8 mouse cellular contexts compared by ENCODE assay signal in genomic region chr4:21368234-21369021, GRCm38 (mm10).
DNase-seq lines count a peak whose midpoint lies in the region; ATAC-seq and TF ChIP-seq lines count a peak whose summit lies in the region.
"Had no signal": no experiment of that assay in that cellular context is flagged by ENCODE, and none has a peak within 500 bp of the region (broad histone marks: within the 10 kb centered on the region; RNA-seq: fewer than 3 reads in every experiment).

No protein-coding gene starts in this region.

- DNase-seq in liver, postnatal 0 days: no peak
- DNase-seq in liver (no peak), NIH3T3 (ENCODE audit: low read depth) (peak; percentile 24)
- peak; percentile 69 for DNase-seq in embryo, embryonic 10 days (ENCODE audit: low spot score)
- DNase-seq in induced T-regulatory cell, adult 2 months (ENCODE audit: low read depth): peak; percentile 36
- no peak for DNase-seq in testis, postnatal 10 days (ENCODE audit: low spot score)

- H3K9ac ChIP-seq in liver, postnatal 0 days (replicated peaks): no peak overlapping the region
- H3K9ac ChIP-seq in neural tube, embryonic 12.5 days: no peak overlapping the region

- no peak for TF ChIP-seq EP300 in liver, postnatal 0 days (IDR thresholded peaks at IDR 0.05; ENCODE audit: low read depth)

- ATAC-seq in liver, postnatal 0 days: no peak
- peak; percentile 77 for ATAC-seq in neural tube, embryonic 12.5 days (ENCODE audit: low FRiP score, low read depth)

- H3K9me3 ChIP-seq in liver, postnatal 0 days (ENCODE audit: low read length): no peaks in the 10 kb centered on the region
- H3K9me3 ChIP-seq in neural tube, embryonic 12.5 days: no peaks in the 10 kb centered on the region
- H3K9me3 ChIP-seq: megakaryocyte, embryonic 14.5 days had no signal

- H3K27ac ChIP-seq in liver, postnatal 0 days (ENCODE audit: low read depth): no peak overlapping the region
- H3K27ac ChIP-seq in neural tube, embryonic 12.5 days: no peak overlapping the region

- peak; percentile 85 for TF ChIP-seq CTCF in liver, postnatal 0 days (IDR thresholded peaks at IDR 0.05; ENCODE audit: low read depth)

- 59% methylated on average over 11 of the region's 11 CpGs for WGBS in liver, postnatal 0 days (ENCODE audit: insufficient replicate concordance)
- WGBS in neural tube, embryonic 12.5 days: 70% methylated on average over 11 of the region's 11 CpGs

- H3K36me3 ChIP-seq in liver, postnatal 0 days (replicated peaks; ENCODE audit: insufficient read depth, low read length): no peaks in the 10 kb centered on the region
- H3K36me3 ChIP-seq in neural tube, embryonic 12.5 days: no peaks in the 10 kb centered on the region

- H3K4me2 ChIP-seq in liver, postnatal 0 days (ENCODE audit: low read depth, low read length): no peak overlapping the region
- H3K4me2 ChIP-seq in neural tube, embryonic 12.5 days (replicated peaks): no peak overlapping the region

- no peak overlapping the region for H3K4me3 ChIP-seq in liver, postnatal 0 days (ENCODE audit: low read depth, low read length)
- no peak overlapping the region for H3K4me3 ChIP-seq in neural tube, embryonic 12.5 days
- H3K4me3 ChIP-seq: megakaryocyte, embryonic 14.5 days had no signal

- H3K27me3 ChIP-seq in liver, postnatal 0 days (ENCODE audit: insufficient read depth, low read length): no peaks in the 10 kb centered on the region
- no peaks in the 10 kb centered on the region for H3K27me3 ChIP-seq in neural tube, embryonic 12.5 days (replicated peaks)
- H3K27me3 ChIP-seq: megakaryocyte, embryonic 14.5 days had no signal

- no peaks in the 10 kb centered on the region for H3K4me1 ChIP-seq in liver, postnatal 0 days (ENCODE audit: insufficient read depth)
- H3K4me1 ChIP-seq in neural tube, embryonic 12.5 days: no peaks in the 10 kb centered on the region
- H3K4me1 ChIP-seq: megakaryocyte, embryonic 14.5 days had no signal

Comparison
In these comparisons a context has a peak if more than half of its experiments do, and no peak if none do; other contexts are left out.
1. DNase-seq: peak in NIH3T3 (single experiment), embryo, embryonic 10 days (single experiment) and induced T-regulatory cell, adult 2 months (single experiment); none in liver, postnatal 0 days (single experiment), liver (single experiment) and testis, postnatal 10 days (single experiment).